Mouse (Mus musculus) neural tube, embryonic 14.5 days (tissue): ENCODE data around the gene Ctnnbl1. TPM values are rescaled to one million over a fixed set of nuclear protein-coding genes. Genes with fewer than 3 reads are reported as not detected.

ENCODE experiments used
- ATAC-seq: fragments of 200-750 bp; cut with Nextera tagmentation; 2 replicates; pipeline ENCODE4 v1.8.0; 2017; ENCODE audit warnings: low read depth, mild to moderate bottlenecking, moderate TSS enrichment, moderate library complexity
- H3K27ac ChIP-seq: fragments of 300-500 bp; sonication (generic); 2 replicates; pipeline ENCODE4 v1.5.1; 2014; ENCODE audit warnings: low read depth, mild to moderate bottlenecking, control low read depth, low read length, moderate library complexity, mixed read lengths
- H3K27me3 ChIP-seq: fragments of 300-500 bp; sonication (generic); 2 replicates; pipeline ENCODE4 v1.6.1; 2014; ENCODE audit warnings: low read length; ENCODE audit not compliant: control insufficient read depth, insufficient read depth
- H3K36me3 ChIP-seq: fragments of 300-500 bp; sonication (generic); 2 replicates; pipeline ENCODE4 v1.6.1; 2014; ENCODE audit warnings: low read length, mixed read lengths; ENCODE audit not compliant: control insufficient read depth, insufficient read depth
- H3K4me1 ChIP-seq: fragments of 300-500 bp; sonication (generic); 2 replicates; pipeline ENCODE4 v1.6.1; 2014; ENCODE audit warnings: low read length; ENCODE audit not compliant: control insufficient read depth, insufficient read depth
- H3K4me2 ChIP-seq: fragments of 300-500 bp; sonication (generic); 2 replicates; pipeline ENCODE4 v1.6.1; 2014; ENCODE audit warnings: mild to moderate bottlenecking, low read depth, low read length, control low read depth
- H3K4me3 ChIP-seq: fragments of 300-500 bp; sonication (generic); 2 replicates; pipeline ENCODE4 v1.5.1; 2014; ENCODE audit warnings: low read depth, low read length, control low read depth, mixed read lengths
- H3K9ac ChIP-seq: fragments of 300-500 bp; sonication (generic); replicated peaks from 2 replicates; pipeline ENCODE4 v1.6.1; 2014; ENCODE audit warnings: low read depth, mild to moderate bottlenecking, control low read depth, low read length, mixed read lengths
- H3K9me3 ChIP-seq: fragments of 300-500 bp; sonication (generic); 2 replicates; pipeline ENCODE4 v1.6.1; 2016; ENCODE audit warnings: low read length; ENCODE audit not compliant: control insufficient read depth
- WGBS: fragments of 180-500 bp; shearing (Covaris S2); extraction: QIAGEN DNeasy Blood & Tissue Kit; methylation state at CpG from one replicate; pipeline ENCODE4 v1.1.7; 2014; 5-methylcytosine and 5-hydroxymethylcytosine counted together
- polyA plus RNA-seq: library from polyadenylated mRNA; unstranded; fragments of >200 nt; fragmentation: Nextera tagmentation; extraction: Ambion mirVana; gene quantifications from 2 replicates; pipeline ENCODE4 v1.2.1, GENCODE M21; 2014

Gene Ctnnbl1
- polyA plus RNA-seq, 1 experiment from 2014 or later = 59.4 TPM

DNA sequence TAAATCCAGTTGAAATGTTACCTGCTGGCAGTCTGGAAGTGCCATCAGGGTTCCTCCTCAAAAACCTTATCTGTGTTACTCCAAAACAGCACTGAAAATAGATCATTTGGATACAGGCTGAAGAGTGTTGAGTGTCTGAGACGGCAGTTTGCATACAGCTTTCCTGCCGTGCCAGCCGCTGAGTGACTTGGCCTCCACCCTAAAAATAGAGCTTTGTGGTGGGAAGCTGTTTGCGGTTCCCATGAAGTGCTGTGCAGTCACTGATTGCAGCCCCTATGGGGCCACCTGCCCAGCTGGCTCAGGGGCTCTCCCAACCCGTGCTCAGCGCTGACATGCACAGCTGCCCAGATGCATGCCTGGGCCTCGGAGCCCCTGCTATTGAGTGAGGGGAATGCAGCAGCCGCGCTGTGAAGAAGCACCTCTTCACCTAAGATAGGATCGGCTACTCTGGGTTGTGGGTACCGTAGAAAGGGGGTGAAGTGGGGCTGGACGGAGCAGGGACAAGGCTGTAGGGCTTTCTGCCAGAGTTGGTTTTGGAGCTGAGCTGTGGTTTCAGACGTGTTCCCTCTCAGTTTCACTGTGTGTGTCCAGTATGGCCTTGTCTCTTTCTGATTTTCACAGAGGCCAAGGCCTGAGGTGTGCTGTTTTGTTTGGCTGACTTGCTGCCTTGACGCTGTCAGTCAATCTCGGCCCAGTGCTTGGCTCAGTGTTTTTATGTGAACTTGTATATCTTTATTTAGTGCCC is 81.5 kb downstream of the Ctnnbl1 start:
- H3K27me3 ChIP-seq = no peaks in the 10 kb centered on the region
- WGBS = 66% methylated on average over 15 of the region's 15 CpGs
- 0 out of 2 replicates have a peak, but pooled peaks cover 4% of the 10 kb centered on the region for H3K36me3 ChIP-seq
- H3K9me3 ChIP-seq = no peaks in the 10 kb centered on the region
- H3K4me2 ChIP-seq = no peak overlapping the region
- peaks cover 14% of the 10 kb centered on the region; the same call in 1 of the 2 replicates for H3K4me1 ChIP-seq
- no peak overlapping the region for H3K9ac ChIP-seq
- H3K4me3 ChIP-seq = no peak overlapping the region
- ATAC-seq = no peak
- peak overlapping the region; percentile 35; the same call in 1 of the 2 replicates for H3K27ac ChIP-seq

DNA sequence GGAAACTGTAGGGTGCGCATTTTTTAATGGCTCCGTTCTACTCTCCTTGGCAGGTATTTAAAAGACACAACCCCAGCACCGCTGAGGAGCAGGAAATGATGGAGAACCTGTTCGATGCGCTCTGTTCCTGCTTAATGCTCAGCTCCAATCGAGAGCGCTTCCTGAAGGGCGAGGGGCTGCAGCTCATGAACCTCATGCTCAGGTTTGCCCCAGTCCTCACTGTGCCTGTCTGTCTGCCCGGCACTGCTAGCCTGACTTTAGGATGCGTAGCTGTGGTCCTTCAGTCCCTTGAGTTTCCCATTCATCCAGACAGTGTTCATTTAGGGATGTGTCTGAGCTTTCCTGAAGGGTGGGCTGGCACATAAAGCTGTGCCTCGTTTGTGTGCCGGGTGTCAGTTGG is 82.2 kb downstream of the Ctnnbl1 start:
- no peaks in the 10 kb centered on the region for H3K27me3 ChIP-seq
- no peak overlapping the region for H3K27ac ChIP-seq
- no peaks in the 10 kb centered on the region for H3K9me3 ChIP-seq
- H3K36me3 ChIP-seq = peaks cover 4% of the 10 kb centered on the region; the same call in 1 of the 2 replicates
- no peak for ATAC-seq
- no peak overlapping the region for H3K4me2 ChIP-seq
- 89% methylated on average over 12 of the region's 12 CpGs for WGBS
- peaks cover 10% of the 10 kb centered on the region; the same call in 1 of the 2 replicates for H3K4me1 ChIP-seq
- H3K4me3 ChIP-seq = no peak overlapping the region
- H3K9ac ChIP-seq = no peak overlapping the region

DNA sequence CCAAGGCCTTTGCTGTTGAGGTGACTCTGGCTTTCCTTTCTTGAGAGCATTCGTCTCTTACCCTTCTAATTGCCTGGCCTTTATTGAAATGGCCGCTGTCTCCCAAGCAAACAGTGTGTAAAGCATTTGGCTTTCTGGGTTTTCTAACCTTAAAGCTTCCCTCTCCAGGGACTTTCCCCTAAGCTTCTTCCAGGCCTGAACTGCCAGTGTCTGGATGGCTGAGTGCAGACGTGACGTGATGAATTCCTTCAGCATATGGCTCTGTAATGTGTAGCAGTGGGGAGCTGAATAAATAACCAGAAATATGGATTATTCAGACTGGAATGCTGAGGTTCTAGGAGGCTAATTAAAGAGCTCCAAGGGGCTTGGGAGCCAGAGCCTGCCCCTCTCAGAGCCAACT is 84.1 kb downstream of the Ctnnbl1 start:
- Histone ChIP-seq H3K36me3 (peaks cover 4% of the 10 kb centered on the region; the same call in 1 of the 2 replicates), H3K4me2 (no peak overlapping the region), H3K27ac (peak overlapping the region; percentile 56; the same call in 1 of the 2 replicates), H3K9me3 (no peaks in the 10 kb centered on the region), H3K27me3 (no peaks in the 10 kb centered on the region), H3K4me1 (peaks cover 6% of the 10 kb centered on the region; the same call in 1 of the 2 replicates), H3K9ac (no peak overlapping the region; the same call in 1 of the 2 replicates), H3K4me3 (no peak overlapping the region)
- ATAC-seq = no peak
- 33% methylated on average over 4 of the region's 4 CpGs for WGBS

DNA sequence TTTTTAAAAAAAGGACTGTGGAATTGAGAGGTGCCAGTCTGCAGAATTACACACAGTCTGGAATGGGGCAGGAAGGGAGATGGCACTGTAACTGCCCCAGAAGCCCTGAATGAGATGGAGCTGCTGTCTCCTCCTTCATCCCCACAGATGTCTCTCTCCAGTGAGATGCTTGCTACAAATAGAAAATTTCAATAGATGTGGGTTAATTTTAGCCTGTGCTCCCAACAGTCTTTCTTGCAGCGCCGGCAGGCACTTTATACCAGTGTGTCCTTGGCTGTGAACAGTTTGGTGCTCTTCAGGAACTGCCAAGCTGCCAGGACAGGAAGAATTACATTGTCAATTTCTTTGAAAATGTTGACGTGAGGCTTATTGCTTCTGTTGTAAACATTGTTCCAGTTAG is 86.3 kb downstream of the Ctnnbl1 start:
- Histone ChIP-seq H3K9ac (no peak overlapping the region), H3K4me3 (no peak overlapping the region), H3K27ac (no peak overlapping the region; the same call in 1 of the 2 replicates), H3K9me3 (no peaks in the 10 kb centered on the region), H3K36me3 (peaks cover 4% of the 10 kb centered on the region; the same call in 1 of the 2 replicates), H3K4me1 (peaks cover 6% of the 10 kb centered on the region; the same call in 1 of the 2 replicates), H3K27me3 (no peaks in the 10 kb centered on the region), H3K4me2 (no peak overlapping the region)
- ATAC-seq = no peak
- WGBS = 74% methylated on average over 3 of the region's 3 CpGs

DNA sequence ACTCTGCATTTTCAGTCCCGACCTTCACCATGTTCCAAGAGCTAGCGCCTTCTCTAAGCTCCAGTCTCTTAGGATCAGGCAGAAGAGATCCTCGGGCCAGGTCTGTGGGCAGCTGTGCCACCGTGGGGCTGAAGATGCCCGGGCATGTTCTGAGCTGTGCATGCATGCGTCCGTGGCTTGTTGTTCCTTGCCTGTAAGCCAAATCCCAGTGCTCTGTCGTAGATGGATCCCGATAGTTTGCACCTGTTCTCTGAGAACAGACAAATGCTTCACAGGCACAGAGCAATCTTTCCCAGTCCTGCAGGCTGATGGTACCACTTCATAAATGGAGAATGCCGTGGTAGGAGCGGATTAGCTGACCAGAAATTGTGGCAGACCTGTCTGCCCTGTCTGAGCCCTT is 87.0 kb downstream of the Ctnnbl1 start:
- no peaks in the 10 kb centered on the region for H3K27me3 ChIP-seq
- no peaks in the 10 kb centered on the region for H3K9me3 ChIP-seq
- peaks cover 6% of the 10 kb centered on the region; the same call in 1 of the 2 replicates for H3K4me1 ChIP-seq
- no peak overlapping the region for H3K27ac ChIP-seq
- no peak overlapping the region for H3K9ac ChIP-seq
- H3K4me2 ChIP-seq = no peak overlapping the region
- no peak for ATAC-seq
- no peak overlapping the region for H3K4me3 ChIP-seq
- H3K36me3 ChIP-seq = peaks cover 4% of the 10 kb centered on the region; the same call in 1 of the 2 replicates
- 92% methylated on average over 11 of the region's 11 CpGs for WGBS

DNA sequence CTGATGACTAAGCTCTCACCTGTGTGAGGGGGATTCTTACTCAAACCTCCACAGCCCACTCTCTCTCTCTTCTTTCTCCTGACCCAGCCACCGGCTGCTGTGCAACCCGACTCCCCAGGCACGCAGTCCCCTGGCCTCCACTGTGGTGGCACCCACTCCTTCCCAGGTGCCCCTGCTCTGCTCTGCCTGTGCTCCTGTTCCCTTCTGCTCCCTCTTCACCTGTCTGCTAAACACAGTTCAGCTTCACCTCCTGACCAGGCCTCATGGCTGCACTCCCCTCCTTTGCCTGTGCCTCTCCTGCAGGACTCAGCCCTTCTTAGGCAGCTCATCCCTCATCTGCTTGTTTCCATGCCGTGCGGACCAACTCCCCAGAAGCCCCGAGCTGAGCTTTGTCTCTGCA is 92.9 kb downstream of the Ctnnbl1 start:
- no peak overlapping the region for H3K4me2 ChIP-seq

DNA sequence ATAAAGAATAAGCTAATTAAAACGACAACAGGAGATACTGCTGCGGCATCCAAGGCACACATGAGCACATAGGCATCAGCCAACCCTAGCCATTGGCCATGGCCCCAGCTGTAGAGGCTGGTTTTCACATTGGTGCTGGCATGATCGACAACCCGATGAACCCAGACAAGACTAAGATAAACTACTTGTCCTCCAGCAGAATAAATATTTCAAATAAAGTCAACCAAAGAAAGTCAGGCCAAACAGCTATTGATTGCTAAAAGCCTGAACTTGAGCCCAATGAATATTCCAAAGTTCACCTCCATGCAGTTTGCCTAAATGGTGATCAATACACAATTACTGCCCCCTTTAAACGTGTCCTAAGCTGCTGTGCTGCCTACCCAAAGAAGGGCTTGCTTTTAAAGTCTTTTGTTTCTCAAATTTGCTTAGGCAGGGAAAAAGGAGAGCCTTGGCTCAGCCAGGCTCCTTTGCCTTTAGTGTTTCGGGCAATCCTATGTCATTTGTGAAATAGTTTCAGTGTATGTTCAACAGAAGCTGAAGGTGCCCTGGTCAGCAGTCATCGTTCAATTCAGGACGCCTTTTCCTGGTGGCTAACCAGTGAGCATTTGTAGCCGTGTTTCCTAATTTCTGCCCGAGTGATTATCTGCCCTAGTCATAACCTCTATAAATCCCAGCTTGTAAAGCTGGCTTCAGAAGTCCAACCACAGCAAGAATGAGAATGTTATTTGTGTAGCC is 93.6 kb downstream of the Ctnnbl1 start:
- no peaks in the 10 kb centered on the region for H3K4me1 ChIP-seq
- H3K4me2 ChIP-seq = no peak overlapping the region
- 77% methylated on average over 10 of the region's 10 CpGs for WGBS
- no peaks in the 10 kb centered on the region for H3K36me3 ChIP-seq
- ATAC-seq = no peak
- H3K4me3 ChIP-seq = no peak overlapping the region
- H3K9ac ChIP-seq = no peak overlapping the region
- no peak overlapping the region for H3K27ac ChIP-seq
- no peaks in the 10 kb centered on the region for H3K27me3 ChIP-seq
- H3K9me3 ChIP-seq = no peaks in the 10 kb centered on the region

More for the DNA sequence above, 92.9 kb downstream of the Ctnnbl1 start:
- Histone ChIP-seq H3K9ac (no peak overlapping the region), H3K27ac (no peak overlapping the region), H3K27me3 (no peaks in the 10 kb centered on the region), H3K9me3 (no peaks in the 10 kb centered on the region), H3K4me1 (no peaks in the 10 kb centered on the region), H3K4me3 (no peak overlapping the region), H3K36me3 (no peaks in the 10 kb centered on the region)
- WGBS = 91% methylated on average over 6 of the region's 6 CpGs
- ATAC-seq = no peak

DNA sequence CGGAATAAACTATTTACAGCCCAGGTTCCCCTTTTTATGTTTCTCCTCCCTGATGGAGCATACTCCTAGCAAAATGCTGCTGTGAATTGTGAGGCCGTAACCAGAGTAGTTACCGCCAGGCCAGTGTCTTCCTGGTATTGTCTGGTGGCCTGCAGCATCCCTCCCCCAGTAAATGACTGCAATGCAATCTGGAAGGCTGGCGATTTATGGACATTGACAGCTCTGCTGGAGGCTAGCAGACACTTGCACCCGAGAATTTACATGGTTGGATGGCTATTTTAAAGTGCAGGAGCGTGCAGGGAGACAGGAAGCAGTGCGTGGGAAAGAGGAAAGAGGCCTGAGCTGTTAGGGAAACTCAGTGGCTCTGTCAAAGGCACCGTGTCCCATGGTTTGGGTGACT is 99.8 kb downstream of the Ctnnbl1 start:
- Histone ChIP-seq H3K36me3 (no peaks in the 10 kb centered on the region), H3K27ac (peak overlapping the region; percentile 65), H3K4me3 (no peak overlapping the region), H3K9ac (no peak overlapping the region; the same call in 1 of the 2 replicates), H3K4me2 (no peak overlapping the region), H3K27me3 (no peaks in the 10 kb centered on the region), H3K4me1 (peaks cover 21% of the 10 kb centered on the region), H3K9me3 (no peaks in the 10 kb centered on the region)
- WGBS = 6% methylated on average over 8 of the region's 8 CpGs
- ATAC-seq = 0 out of 2 replicates have a peak, but pooled peaks have one; percentile 44
